Mouse (Mus musculus): ENCODE data around the gene B4galt4. TPM values are rescaled to one million over a fixed set of nuclear protein-coding genes. Genes with fewer than 3 reads are reported as not detected.

B4galt4 gene
- polyA plus RNA-seq, 1 experiment: 2.1 TPM

DNA sequence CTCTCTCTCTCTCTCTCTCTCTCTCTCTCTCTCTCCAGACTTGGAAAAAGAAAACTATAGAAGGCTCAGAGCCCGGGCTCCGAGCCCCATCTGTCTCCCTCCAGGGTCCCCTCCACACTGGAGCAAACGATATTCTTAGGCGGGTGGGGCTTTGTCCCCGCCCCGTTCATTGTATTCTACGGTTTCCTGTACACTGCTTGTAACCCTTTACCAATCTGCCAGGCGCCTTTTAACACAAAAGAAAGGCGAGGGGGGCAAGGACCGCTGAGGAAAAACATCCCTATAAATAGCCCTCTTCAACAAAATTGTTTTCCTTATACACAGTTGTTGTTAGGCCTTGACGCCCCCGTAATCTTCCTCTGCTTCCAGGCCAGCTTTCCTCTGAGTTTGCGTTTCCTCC is 17.1 kb upstream of the B4galt4 start:
- DNase-seq: no peak
- WGBS: 45% methylated on average over 13 of the region's 13 CpGs
- TF ChIP-seq CTCF (IDR thresholded peaks at IDR 0.05; ENCODE audit: borderline replicate concordance, control insufficient read depth, extremely low read depth, insufficient read depth, low read length, poor library complexity) (no peak), POLR2A (IDR thresholded peaks at IDR 0.05; ENCODE audit: control insufficient read depth, extremely low read depth, insufficient read depth, low read length, poor library complexity) (no peak)
- H3K36me3 ChIP-seq (ENCODE audit: control insufficient read depth, insufficient read depth, low read length): no peaks in the 10 kb centered on the region
- no peak overlapping the region for H3K4me3 ChIP-seq (ENCODE audit: control insufficient read depth, insufficient read depth, low read length)
- no peaks in the 10 kb centered on the region for H3K27me3 ChIP-seq (ENCODE audit: control insufficient read depth, insufficient read depth, low read length)
- H3K27ac ChIP-seq (ENCODE audit: control insufficient read depth, insufficient read depth, low read length): no peak overlapping the region
- H3K4me1 ChIP-seq (replicated peaks; ENCODE audit: control insufficient read depth, insufficient read depth, low read length): no peaks in the 10 kb centered on the region; the same call in 1 of the 2 replicates

DNA sequence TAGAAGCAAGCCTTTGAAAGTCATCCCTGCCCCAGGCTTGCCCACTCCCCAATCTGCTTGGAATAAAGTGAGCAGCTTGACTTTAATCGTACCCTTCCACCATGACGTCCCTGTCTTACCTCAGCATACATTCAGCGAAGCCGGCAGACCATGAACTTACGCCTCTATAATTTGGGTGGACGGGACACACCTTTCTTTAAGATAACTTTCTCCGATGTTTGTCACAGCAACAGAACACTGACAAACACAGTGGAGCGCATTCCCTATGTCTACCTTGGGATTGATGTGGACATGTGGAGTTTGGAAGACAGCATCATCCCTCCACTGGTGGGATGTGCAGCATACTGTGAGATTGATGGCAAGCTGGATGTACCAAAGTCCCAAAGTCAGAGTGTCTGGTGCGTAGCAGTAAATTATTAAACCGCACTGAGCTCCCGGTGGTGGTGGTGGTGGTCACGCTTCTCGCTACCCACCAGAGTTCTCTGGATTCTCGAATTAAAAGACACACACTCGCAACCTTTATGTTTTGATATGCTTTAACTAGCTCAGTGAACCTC is 13.4 kb upstream of the B4galt4 start:
- TF ChIP-seq CTCF (IDR thresholded peaks at IDR 0.05; ENCODE audit: borderline replicate concordance, control insufficient read depth, extremely low read depth, insufficient read depth, low read length, poor library complexity): no peak
- TF ChIP-seq POLR2A (IDR thresholded peaks at IDR 0.05; ENCODE audit: control insufficient read depth, extremely low read depth, insufficient read depth, low read length, poor library complexity): no peak
- Histone ChIP-seq H3K27ac (ENCODE audit: control insufficient read depth, insufficient read depth, low read length) (no peak overlapping the region), H3K27me3 (ENCODE audit: control insufficient read depth, insufficient read depth, low read length) (no peaks in the 10 kb centered on the region), H3K4me1 (replicated peaks; ENCODE audit: control insufficient read depth, insufficient read depth, low read length) (no peaks in the 10 kb centered on the region; the same call in 1 of the 2 replicates), H3K4me3 (ENCODE audit: control insufficient read depth, insufficient read depth, low read length) (no peak overlapping the region), H3K36me3 (ENCODE audit: control insufficient read depth, insufficient read depth, low read length) (no peaks in the 10 kb centered on the region)
- DNase-seq: no peak
- WGBS: 96% methylated on average over 15 of the region's 15 CpGs

DNA sequence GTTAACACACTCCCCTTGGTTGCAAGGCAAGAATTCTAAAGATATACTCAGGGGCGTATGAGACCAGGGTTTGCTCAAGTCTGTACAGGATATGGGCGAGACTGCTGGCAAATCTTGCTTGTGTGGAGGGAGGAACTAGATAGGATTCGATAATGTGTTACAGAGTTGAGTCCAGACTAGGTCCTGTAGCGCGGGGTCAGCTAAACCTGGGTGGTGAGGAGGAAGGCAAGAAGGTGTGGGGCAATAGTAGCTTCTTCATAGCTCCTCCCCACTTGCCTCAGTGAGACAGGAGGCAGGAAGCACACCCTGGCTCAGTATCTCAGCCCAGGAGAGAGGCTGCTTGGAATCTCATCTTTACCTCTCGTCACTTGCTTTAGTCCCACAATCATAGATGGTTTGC is 12.9 kb upstream of the B4galt4 start:
- DNase-seq: no peak

DNA sequence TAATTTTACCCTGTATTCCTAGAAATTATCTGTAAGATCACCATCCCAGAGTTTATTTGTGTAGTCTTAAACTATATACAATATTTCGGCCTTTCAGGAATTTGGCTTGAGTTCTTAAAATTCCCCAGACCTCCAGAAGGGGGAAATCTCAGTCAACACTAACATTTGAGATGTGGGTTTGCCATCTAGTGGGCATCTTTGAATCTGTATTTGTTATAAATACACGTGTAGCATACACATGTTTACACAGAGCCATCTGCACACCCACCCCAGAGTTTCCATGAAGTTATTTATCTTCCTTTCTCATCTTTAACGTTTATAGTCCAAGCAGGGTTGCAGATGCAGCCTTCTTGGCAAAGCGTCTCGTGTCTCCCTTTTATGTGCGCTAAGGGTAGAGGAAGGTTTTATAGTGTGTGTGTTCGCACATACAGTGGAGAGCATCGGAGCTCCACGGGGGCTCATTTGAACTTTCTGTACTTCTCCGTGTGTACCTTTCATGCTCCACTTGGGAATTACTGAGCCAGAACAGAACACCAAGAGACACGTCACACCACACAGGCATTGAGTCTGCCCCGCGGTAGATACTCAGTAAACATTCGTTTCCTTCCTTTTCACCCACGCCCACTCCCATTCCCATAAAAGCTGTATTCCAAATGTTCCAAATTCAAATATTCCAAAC is 12.3 kb upstream of the B4galt4 start:
- no peak overlapping the region for H3K4me3 ChIP-seq (ENCODE audit: control insufficient read depth, insufficient read depth, low read length)
- peak; percentile 19 for DNase-seq

More for the DNA sequence above, 12.9 kb upstream of the B4galt4 start:
- no peaks in the 10 kb centered on the region for H3K27me3 ChIP-seq (ENCODE audit: control insufficient read depth, insufficient read depth, low read length)
- WGBS: 83% methylated on average over 6 of the region's 6 CpGs
- no peak overlapping the region for H3K27ac ChIP-seq (ENCODE audit: control insufficient read depth, insufficient read depth, low read length)
- no peaks in the 10 kb centered on the region; the same call in 1 of the 2 replicates for H3K4me1 ChIP-seq (replicated peaks; ENCODE audit: control insufficient read depth, insufficient read depth, low read length)
- TF ChIP-seq CTCF (IDR thresholded peaks at IDR 0.05; ENCODE audit: borderline replicate concordance, control insufficient read depth, extremely low read depth, insufficient read depth, low read length, poor library complexity) (no peak), POLR2A (IDR thresholded peaks at IDR 0.05; ENCODE audit: control insufficient read depth, extremely low read depth, insufficient read depth, low read length, poor library complexity) (no peak)
- H3K4me3 ChIP-seq (ENCODE audit: control insufficient read depth, insufficient read depth, low read length): no peak overlapping the region
- H3K36me3 ChIP-seq (ENCODE audit: control insufficient read depth, insufficient read depth, low read length): no peaks in the 10 kb centered on the region

DNA sequence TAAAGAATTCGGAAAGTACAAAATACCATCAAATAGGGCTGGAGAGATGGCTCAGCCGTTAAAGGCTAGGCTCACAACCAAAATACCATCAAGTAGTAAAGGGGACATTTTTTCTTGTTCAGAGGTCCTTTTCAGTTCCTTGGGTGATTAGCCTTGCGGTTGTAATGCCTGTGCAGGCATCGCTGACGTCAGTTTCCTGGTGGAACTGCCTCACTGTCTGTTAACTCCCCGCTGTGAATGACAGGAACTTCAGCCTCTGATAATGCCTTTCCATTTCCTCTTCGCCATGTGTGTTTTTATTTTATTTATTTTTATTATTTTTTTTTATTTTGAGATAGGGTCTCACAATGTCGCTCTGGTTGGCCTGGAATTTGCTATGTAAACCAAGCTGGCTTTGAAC is 11.1 kb upstream of the B4galt4 start:
- Histone ChIP-seq H3K4me3 (ENCODE audit: control insufficient read depth, insufficient read depth, low read length) (no peak overlapping the region), H3K27me3 (ENCODE audit: control insufficient read depth, insufficient read depth, low read length) (no peaks in the 10 kb centered on the region), H3K36me3 (ENCODE audit: control insufficient read depth, insufficient read depth, low read length) (no peaks in the 10 kb centered on the region), H3K4me1 (replicated peaks; ENCODE audit: control insufficient read depth, insufficient read depth, low read length) (no peaks in the 10 kb centered on the region; the same call in 1 of the 2 replicates), H3K27ac (ENCODE audit: control insufficient read depth, insufficient read depth, low read length) (no peak overlapping the region)
- TF ChIP-seq CTCF (IDR thresholded peaks at IDR 0.05; ENCODE audit: borderline replicate concordance, control insufficient read depth, extremely low read depth, insufficient read depth, low read length, poor library complexity) (no peak), POLR2A (IDR thresholded peaks at IDR 0.05; ENCODE audit: control insufficient read depth, extremely low read depth, insufficient read depth, low read length, poor library complexity) (no peak)
- WGBS: 10% methylated on average over 8 of the region's 8 CpGs
- no peak for DNase-seq

More for the DNA sequence above, 12.3 kb upstream of the B4galt4 start:
- Histone ChIP-seq H3K27me3 (ENCODE audit: control insufficient read depth, insufficient read depth, low read length) (no peaks in the 10 kb centered on the region), H3K27ac (ENCODE audit: control insufficient read depth, insufficient read depth, low read length) (no peak overlapping the region), H3K4me1 (replicated peaks; ENCODE audit: control insufficient read depth, insufficient read depth, low read length) (no peaks in the 10 kb centered on the region; the same call in 1 of the 2 replicates), H3K36me3 (ENCODE audit: control insufficient read depth, insufficient read depth, low read length) (no peaks in the 10 kb centered on the region)
- TF ChIP-seq POLR2A (IDR thresholded peaks at IDR 0.05; ENCODE audit: control insufficient read depth, extremely low read depth, insufficient read depth, low read length, poor library complexity) (no peak), CTCF (IDR thresholded peaks at IDR 0.05; ENCODE audit: borderline replicate concordance, control insufficient read depth, extremely low read depth, insufficient read depth, low read length, poor library complexity) (no peak)
- 23% methylated on average over 15 of the region's 15 CpGs for WGBS

DNA sequence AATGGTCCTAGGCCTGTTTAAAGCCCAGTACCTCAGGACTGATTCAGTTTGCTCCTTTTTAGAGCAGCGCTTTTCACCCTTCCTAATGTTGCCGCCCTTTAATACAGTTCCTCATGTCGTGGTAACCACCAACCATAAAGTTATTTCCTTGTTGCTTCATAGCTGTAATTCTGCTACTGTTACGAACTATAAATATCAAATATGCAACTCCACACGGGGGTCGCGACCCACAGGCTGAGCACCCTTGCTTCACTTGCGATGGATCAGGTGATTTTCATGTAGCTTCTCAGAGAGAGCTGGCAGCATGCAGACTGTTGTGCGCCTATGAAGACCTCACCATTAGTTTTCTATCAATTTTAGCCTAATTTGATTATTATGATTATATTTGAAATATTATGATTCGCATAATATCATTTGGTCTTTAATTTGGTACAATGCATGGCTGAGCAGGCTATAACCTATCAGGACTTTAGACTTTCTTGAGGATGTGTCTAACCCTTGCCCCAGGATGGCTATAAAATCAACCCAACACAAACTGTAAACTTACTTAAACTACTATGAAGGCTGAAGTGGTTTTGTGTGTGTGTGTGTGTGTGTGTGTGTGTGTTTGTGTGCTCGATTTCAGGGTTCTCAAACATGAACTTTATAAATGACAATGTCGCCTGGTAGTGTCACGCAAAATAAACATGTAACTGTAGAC is 710 bp upstream of the B4galt4 start:
- H3K4me3 ChIP-seq (ENCODE audit: control insufficient read depth, insufficient read depth, low read length): no peak overlapping the region
- WGBS: 72% methylated on average over 13 of the region's 13 CpGs
- H3K36me3 ChIP-seq (ENCODE audit: control insufficient read depth, insufficient read depth, low read length): no peaks in the 10 kb centered on the region
- no peak overlapping the region for H3K27ac ChIP-seq (ENCODE audit: control insufficient read depth, insufficient read depth, low read length)
- peaks cover 7% of the 10 kb centered on the region for H3K4me1 ChIP-seq (replicated peaks; ENCODE audit: control insufficient read depth, insufficient read depth, low read length)
- TF ChIP-seq CTCF (IDR thresholded peaks at IDR 0.05; ENCODE audit: borderline replicate concordance, control insufficient read depth, extremely low read depth, insufficient read depth, low read length, poor library complexity): no peak
- no peak for TF ChIP-seq POLR2A (IDR thresholded peaks at IDR 0.05; ENCODE audit: control insufficient read depth, extremely low read depth, insufficient read depth, low read length, poor library complexity)
- H3K27me3 ChIP-seq (ENCODE audit: control insufficient read depth, insufficient read depth, low read length): no peaks in the 10 kb centered on the region
- no peak for DNase-seq

Data from thymus, adult 2 months (tissue).